Mouse (Mus musculus): ENCODE data around the gene Cyfip1. TPM values are rescaled to one million over a fixed set of nuclear protein-coding genes. Genes with fewer than 3 reads are reported as not detected.
A peak's percentile ranks its signal among the peaks of the same experiment; 100 is the strongest.
"Not testable (repeated sequence)": the region's sequence is repeated elsewhere in the genome, so short reads cannot be mapped to it uniquely, and the experiment has no call there.

Cyfip1 gene
- total RNA-seq, 2 experiments from 2014 or later, result 18.6 to 27.2 TPM

DNA sequence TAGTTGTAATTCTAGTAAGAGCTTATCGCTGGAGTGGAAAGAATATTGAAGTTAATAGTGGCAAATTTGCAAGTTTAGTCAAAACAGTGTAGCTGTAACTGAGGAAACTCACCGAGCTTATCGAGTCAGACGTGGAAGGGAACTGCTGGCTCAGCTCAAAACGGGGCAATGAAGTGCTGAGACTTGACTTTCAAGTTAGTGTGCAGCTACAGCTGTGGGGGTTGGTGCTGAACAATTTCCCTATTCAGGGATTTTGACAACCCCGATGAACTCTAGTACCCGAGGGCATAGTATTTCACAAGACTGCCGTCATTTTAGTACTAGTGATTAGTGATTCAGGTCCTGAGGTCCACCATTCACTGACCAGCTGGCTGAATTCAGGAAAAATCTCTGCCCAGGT is 69.8 kb downstream of the Cyfip1 start:
- intact Hi-C loops (cut with DNase I), result no loop called here
- no peak overlapping the region for H3K4me3 ChIP-seq
- H3K27ac ChIP-seq, result no peak overlapping the region
- TF ChIP-seq CTCF (IDR thresholded peaks at IDR 0.05), result no peak
- DNase-seq, result peak; percentile 32

DNA sequence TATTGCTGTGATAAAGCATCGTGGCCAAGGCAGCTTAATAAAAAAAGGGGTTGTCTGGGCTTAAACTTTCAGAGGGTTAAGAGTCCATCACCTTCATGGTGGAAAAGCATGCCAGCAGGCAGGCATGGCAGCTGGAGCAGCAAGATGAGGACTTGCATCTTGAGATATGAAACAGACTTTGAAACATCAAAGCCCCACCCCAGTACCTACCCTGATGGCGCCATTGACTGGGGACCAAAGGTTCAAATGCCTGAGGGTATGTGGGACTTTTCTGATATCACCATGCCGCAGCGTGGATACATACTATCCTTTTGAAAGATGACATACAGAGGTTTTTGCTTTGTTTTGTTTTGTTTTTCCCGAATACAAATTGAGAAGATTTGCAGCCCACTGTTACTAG is 70.6 kb downstream of the Cyfip1 start:
- intact Hi-C loops (cut with DNase I), result no loop called here
- Histone ChIP-seq H3K4me3 (no peak overlapping the region), H3K27ac (no peak overlapping the region)
- DNase-seq, result no peak
- TF ChIP-seq CTCF (IDR thresholded peaks at IDR 0.05), result no peak

DNA sequence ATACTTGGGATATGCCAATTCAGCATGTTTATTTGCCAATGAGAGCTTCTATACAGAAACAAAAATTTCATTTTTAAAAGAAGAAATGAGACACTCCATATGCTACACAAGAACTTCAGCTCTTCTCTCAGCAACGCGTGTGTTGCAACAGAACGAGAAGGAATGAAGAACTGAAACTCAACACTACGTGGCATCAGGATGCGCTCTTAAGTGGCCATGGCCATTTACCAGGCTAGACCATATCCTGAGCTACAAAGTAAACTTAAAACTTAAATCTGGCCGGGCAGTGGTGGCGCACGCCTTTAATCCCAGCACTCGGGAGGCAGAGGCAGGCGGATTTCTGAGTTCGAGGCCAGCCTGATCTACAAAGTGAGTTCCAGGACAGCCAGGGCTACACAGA is 76.8 kb downstream of the Cyfip1 start:
- DNase-seq; H3K4me3 ChIP-seq; intact Hi-C loops (cut with DNase I); H3K27ac ChIP-seq: not testable (repeated sequence)

DNA sequence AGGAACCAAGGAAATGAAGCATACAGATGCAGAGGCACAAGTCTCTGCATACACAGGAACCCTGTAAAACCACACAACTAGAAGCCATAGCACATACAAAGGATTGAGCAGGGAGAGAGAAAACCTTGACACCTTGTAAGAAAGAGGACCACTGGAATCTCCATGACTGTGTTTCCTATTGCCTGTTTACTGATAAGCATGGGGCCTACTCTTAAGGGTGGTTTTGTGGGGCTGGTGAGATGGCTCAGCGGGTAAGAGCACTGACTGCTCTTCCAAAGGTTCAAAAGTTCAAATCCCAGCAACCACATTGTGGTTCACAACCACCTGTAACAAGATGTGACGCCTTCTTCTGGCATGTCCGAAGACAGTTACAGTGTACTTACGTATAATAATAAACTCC is 85.7 kb downstream of the Cyfip1 start:
- no peak for DNase-seq
- intact Hi-C loops (cut with DNase I), result loop anchor here (10.0 kb wide), 2 partner anchors 198 to 278 kb away; no protein-coding TSS in a partner anchor
- Histone ChIP-seq H3K27ac (no peak overlapping the region), H3K4me3 (no peak overlapping the region)
- no peak for TF ChIP-seq CTCF (IDR thresholded peaks at IDR 0.05)

- no peak for TF ChIP-seq CTCF (IDR thresholded peaks at IDR 0.05)
- DNase-seq, result no peak
- Histone ChIP-seq H3K27ac (no peak overlapping the region), H3K4me3 (no peak overlapping the region)
- intact Hi-C loops (cut with DNase I), result loop anchor here (10.0 kb wide), 2 partner anchors 196 to 276 kb away; no protein-coding TSS in a partner anchor
These were observed 87.1 kb downstream of the Cyfip1 start for GRCm38 (mm10) chr7:55928649-55929048.

GRCm38 (mm10) chr7:55935025-55935424 is 93.5 kb downstream of the Cyfip1 start:
- no peak for TF ChIP-seq CTCF (IDR thresholded peaks at IDR 0.05)
- intact Hi-C loops (cut with DNase I), result no loop called here
- no peak overlapping the region for H3K4me3 ChIP-seq
- DNase-seq, result no peak
- H3K27ac ChIP-seq, result no peak overlapping the region

DNA sequence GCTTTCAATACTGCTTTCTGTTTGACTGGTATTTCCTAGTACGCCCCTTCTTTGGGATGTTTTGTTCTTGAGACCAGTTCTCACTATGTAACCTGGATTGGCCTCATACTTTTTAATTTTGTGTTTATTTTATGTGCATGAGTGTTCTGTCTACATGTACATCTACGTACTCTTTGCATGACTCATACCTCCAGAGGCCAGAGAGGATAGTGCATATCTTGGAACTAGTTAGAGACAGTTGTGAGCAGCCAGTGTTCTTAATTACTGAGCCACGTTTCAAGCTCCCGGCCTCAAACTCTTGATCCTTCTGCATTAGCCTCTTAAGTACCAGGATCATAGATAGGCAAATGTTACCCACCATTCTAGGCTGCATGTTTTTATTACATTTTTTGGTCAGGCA is 96.8 kb downstream of the Cyfip1 start:
- no peak for DNase-seq
- no peak for TF ChIP-seq CTCF (IDR thresholded peaks at IDR 0.05)
- H3K4me3 ChIP-seq, result no peak overlapping the region
- H3K27ac ChIP-seq, result no peak overlapping the region
- intact Hi-C loops (cut with DNase I), result no loop called here

DNA sequence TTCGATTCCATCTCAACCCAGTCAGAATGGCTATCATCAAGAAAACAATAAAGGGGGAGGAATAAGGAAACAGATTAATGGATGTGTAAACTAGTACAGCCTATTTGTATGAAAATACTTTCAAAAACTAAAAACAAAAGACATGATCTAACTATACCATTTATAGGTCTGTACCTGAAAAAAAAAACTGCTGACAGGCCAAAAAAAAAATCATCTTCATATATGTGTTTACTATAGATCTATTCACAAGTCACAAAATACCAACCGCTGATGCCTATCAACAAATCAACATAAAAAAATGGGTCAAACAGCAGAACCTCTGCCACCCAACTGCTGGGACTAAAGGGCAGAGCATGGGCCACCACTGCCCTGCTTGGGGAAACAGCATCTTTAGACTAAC is 114.5 kb downstream of the Cyfip1 start:
- TF ChIP-seq CTCF (IDR thresholded peaks at IDR 0.05), result no peak
- no peak for DNase-seq

GRCm38 (mm10) chr7:55957178-55957577 is 115.6 kb downstream of the Cyfip1 start:
- no peak overlapping the region for H3K4me3 ChIP-seq
- no peak for TF ChIP-seq CTCF (IDR thresholded peaks at IDR 0.05)
- no peak for DNase-seq
- no peak overlapping the region for H3K27ac ChIP-seq
- intact Hi-C loops (cut with DNase I), result no loop called here

More for the DNA sequence above, 114.5 kb downstream of the Cyfip1 start:
- no peak overlapping the region for H3K27ac ChIP-seq
- intact Hi-C loops (cut with DNase I), result no loop called here
- H3K4me3 ChIP-seq, result no peak overlapping the region

- H3K27ac ChIP-seq, result no peak overlapping the region
- intact Hi-C loops (cut with DNase I), result no loop called here
- no peak for DNase-seq
These were observed 116.4 kb downstream of the Cyfip1 start for GRCm38 (mm10) chr7:55957916-55958315.

DNA sequence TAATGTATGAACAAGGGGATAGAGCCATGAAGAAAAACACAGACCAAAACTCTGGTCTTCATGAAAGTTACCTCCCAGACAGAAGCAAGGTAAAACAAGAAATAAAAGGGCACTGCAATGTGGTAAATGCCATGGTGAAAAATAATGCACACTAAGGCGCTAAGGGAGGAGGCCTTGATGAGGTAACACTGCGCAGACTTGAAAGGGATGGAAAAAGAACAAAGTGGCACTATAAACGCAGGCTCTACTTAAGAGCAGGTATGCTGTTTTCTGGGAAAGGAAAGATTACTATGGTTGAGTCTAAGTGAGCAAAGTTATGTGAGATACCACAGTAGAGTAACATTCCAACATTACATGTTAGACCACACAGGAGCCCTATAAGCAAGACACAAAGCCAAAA is 118.3 kb downstream of the Cyfip1 start:
- DNase-seq, result no peak
- H3K27ac ChIP-seq, result no peak overlapping the region
- H3K4me3 ChIP-seq, result no peak overlapping the region
- intact Hi-C loops (cut with DNase I), result loop anchor here (5.0 kb wide), 1 partner anchor 82 kb away; no protein-coding TSS in a partner anchor
- TF ChIP-seq CTCF (IDR thresholded peaks at IDR 0.05), result no peak

More at GRCm38 (mm10) chr7:55957916-55958315, 116.4 kb downstream of the Cyfip1 start:
- H3K4me3 ChIP-seq, result no peak overlapping the region
- no peak for TF ChIP-seq CTCF (IDR thresholded peaks at IDR 0.05)

GRCm38 (mm10) chr7:55960506-55960905 is 119.0 kb downstream of the Cyfip1 start:
- DNase-seq, result no peak
- intact Hi-C loops (cut with DNase I), result loop anchor here (5.0 kb wide), 1 partner anchor 82 kb away; no protein-coding TSS in a partner anchor
- no peak overlapping the region for H3K4me3 ChIP-seq
- TF ChIP-seq CTCF (IDR thresholded peaks at IDR 0.05), result no peak
- no peak overlapping the region for H3K27ac ChIP-seq

GRCm38 (mm10) chr7:55962004-55962908 is 120.7 kb downstream of the Cyfip1 start, which contains the start of gene Nipa2:
Gene Nipa2, minus strand, starts transcription at chr7:55962476.
- TF ChIP-seq CTCF (IDR thresholded peaks at IDR 0.05), result no peak
- DNase-seq, result peak; percentile 95
- H3K4me3 ChIP-seq, result peak within 1 kb of the TSS; percentile 97
- peak within 1 kb of the TSS; percentile 94 for H3K27ac ChIP-seq
- intact Hi-C loops (cut with DNase I), result loop anchor here (5.0 kb wide), 1 partner anchor 80 kb away; no protein-coding TSS in a partner anchor

All from gastrocnemius, adult 2 months (tissue).